Mouse (Mus musculus): ENCODE measurements at regions not wholly inside any gene's neighbourhood (a gene's known extent, or its start where the extent isn't known, plus 50 kb on each side); places are given as distances from the start of the nearest gene placed in this dataset.
A peak's percentile ranks its signal among the peaks of the same experiment; 100 is the strongest.

- H3K4me3 ChIP-seq (ENCODE audit: low read depth, low read length): no peak overlapping the region
- no peak overlapping the region for H3K27ac ChIP-seq (ENCODE audit: low read depth, low read length)
- H3K9me3 ChIP-seq (ENCODE audit: control insufficient read depth, low read length): no peaks in the 10 kb centered on the region
- no peaks in the 10 kb centered on the region for H3K4me1 ChIP-seq (ENCODE audit: control insufficient read depth, insufficient read depth, low read length)
- WGBS: 55% methylated on average over 13 of the region's 13 CpGs
- DNase-seq (ENCODE audit: low spot score) (peak; percentile 64), ATAC-seq (ENCODE audit: insufficient read depth, low FRiP score, low TSS enrichment) (no peak)
- no peaks in the 10 kb centered on the region for H3K36me3 ChIP-seq (ENCODE audit: control insufficient read depth, insufficient read depth, low read length)
- H3K4me2 ChIP-seq (ENCODE audit: low read depth): no peak overlapping the region
- H3K9ac ChIP-seq (ENCODE audit: low read length): no peak overlapping the region
- no peaks in the 10 kb centered on the region for H3K27me3 ChIP-seq (ENCODE audit: control insufficient read depth, insufficient read depth, low read length)
These were observed 413.7 kb downstream of the Rps24 start for GRCm38 (mm10) chr14:24900501-24901179.

- no peaks in the 10 kb centered on the region for H3K36me3 ChIP-seq (ENCODE audit: control insufficient read depth, insufficient read depth, low read length)
- H3K27ac ChIP-seq (ENCODE audit: low read depth, low read length): no peak overlapping the region
- H3K9ac ChIP-seq (ENCODE audit: low read length): no peak overlapping the region
- no peak overlapping the region for H3K4me2 ChIP-seq (ENCODE audit: low read depth)
- ATAC-seq (ENCODE audit: insufficient read depth, low FRiP score, low TSS enrichment): no peak
- DNase-seq (ENCODE audit: low spot score): no peak
- no peaks in the 10 kb centered on the region for H3K27me3 ChIP-seq (ENCODE audit: control insufficient read depth, insufficient read depth, low read length)
- H3K9me3 ChIP-seq (ENCODE audit: control insufficient read depth, low read length): no peaks in the 10 kb centered on the region
- H3K4me3 ChIP-seq (ENCODE audit: low read depth, low read length): no peak overlapping the region
- WGBS: 59% methylated on average over 7 of the region's 7 CpGs
- no peaks in the 10 kb centered on the region for H3K4me1 ChIP-seq (ENCODE audit: control insufficient read depth, insufficient read depth, low read length)
These were observed 414.8 kb downstream of the Rps24 start for GRCm38 (mm10) chr14:24901726-24902125.

- Histone ChIP-seq H3K9me3 (ENCODE audit: control insufficient read depth, low read length) (no peaks in the 10 kb centered on the region), H3K27ac (ENCODE audit: low read depth, low read length) (no peak overlapping the region), H3K9ac (ENCODE audit: low read length) (no peak overlapping the region), H3K36me3 (ENCODE audit: control insufficient read depth, insufficient read depth, low read length) (no peaks in the 10 kb centered on the region), H3K4me1 (ENCODE audit: control insufficient read depth, insufficient read depth, low read length) (no peaks in the 10 kb centered on the region), H3K27me3 (ENCODE audit: control insufficient read depth, insufficient read depth, low read length) (no peaks in the 10 kb centered on the region), H3K4me3 (ENCODE audit: low read depth, low read length) (no peak overlapping the region), H3K4me2 (ENCODE audit: low read depth) (no peak overlapping the region)
- 10% methylated on average over 3 of the region's 4 CpGs for WGBS
- no peak for ATAC-seq (ENCODE audit: insufficient read depth, low FRiP score, low TSS enrichment)
- no peak for DNase-seq (ENCODE audit: low spot score)
These were observed 415.9 kb downstream of the Rps24 start for GRCm38 (mm10) chr14:24902870-24903269.

DNA sequence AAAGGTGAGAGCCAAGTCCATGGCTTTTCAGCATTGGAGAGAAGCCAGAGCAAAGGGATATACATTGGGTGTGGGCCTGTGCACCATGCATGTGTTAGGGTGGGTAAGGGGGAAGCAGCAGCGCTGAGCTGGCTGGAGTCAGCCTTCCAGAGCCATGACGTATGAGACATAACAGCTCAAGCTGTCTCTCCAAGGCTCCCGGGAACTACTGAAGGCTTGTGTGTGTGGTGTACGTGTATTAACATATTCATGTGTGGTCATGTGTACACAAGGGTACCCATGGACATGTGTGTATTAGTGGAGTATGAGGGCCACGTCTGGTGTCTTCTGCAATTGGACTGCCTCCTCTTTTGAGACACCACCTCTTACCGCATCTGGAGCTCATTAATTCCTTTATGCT, 417.8 kb downstream of the Rps24 start:
- Histone ChIP-seq H3K4me3 (ENCODE audit: low read depth, low read length) (no peak overlapping the region), H3K27me3 (ENCODE audit: control insufficient read depth, insufficient read depth, low read length) (no peaks in the 10 kb centered on the region), H3K4me2 (ENCODE audit: low read depth) (no peak overlapping the region), H3K9ac (ENCODE audit: low read length) (no peak overlapping the region), H3K4me1 (ENCODE audit: control insufficient read depth, insufficient read depth, low read length) (no peaks in the 10 kb centered on the region), H3K36me3 (ENCODE audit: control insufficient read depth, insufficient read depth, low read length) (no peaks in the 10 kb centered on the region), H3K9me3 (ENCODE audit: control insufficient read depth, low read length) (no peaks in the 10 kb centered on the region), H3K27ac (ENCODE audit: low read depth, low read length) (no peak overlapping the region)
- DNase-seq (ENCODE audit: low spot score) (no peak), ATAC-seq (ENCODE audit: insufficient read depth, low FRiP score, low TSS enrichment) (no peak)
- 85% methylated on average over 6 of the region's 6 CpGs for WGBS

DNA sequence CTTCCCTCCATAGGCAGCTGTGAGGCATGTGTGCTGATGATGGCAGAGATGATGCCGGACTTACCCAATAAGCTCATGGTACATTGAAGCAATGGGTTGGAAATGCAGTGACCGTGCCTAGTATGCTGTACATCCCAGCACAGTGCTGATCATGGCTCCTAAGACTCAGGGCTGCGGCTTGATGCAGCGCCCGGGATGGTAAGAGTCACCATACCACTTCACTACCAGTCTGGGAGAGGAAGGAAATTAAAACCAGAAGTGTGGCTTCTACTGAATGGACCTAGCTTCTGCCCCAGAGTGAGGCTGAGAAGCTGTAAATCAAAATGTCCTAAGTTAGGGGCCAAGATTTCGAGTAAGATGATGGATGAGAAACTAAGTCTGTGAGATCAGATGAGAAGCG, 420.0 kb downstream of the Rps24 start:
- WGBS: 75% methylated on average over 7 of the region's 7 CpGs
- no peak overlapping the region for H3K4me2 ChIP-seq (ENCODE audit: low read depth)
- DNase-seq (ENCODE audit: low spot score) (no peak), ATAC-seq (ENCODE audit: insufficient read depth, low FRiP score, low TSS enrichment) (no peak)
- no peaks in the 10 kb centered on the region for H3K36me3 ChIP-seq (ENCODE audit: control insufficient read depth, insufficient read depth, low read length)
- no peaks in the 10 kb centered on the region for H3K4me1 ChIP-seq (ENCODE audit: control insufficient read depth, insufficient read depth, low read length)
- no peaks in the 10 kb centered on the region for H3K27me3 ChIP-seq (ENCODE audit: control insufficient read depth, insufficient read depth, low read length)
- no peak overlapping the region for H3K27ac ChIP-seq (ENCODE audit: low read depth, low read length)
- H3K4me3 ChIP-seq (ENCODE audit: low read depth, low read length): no peak overlapping the region
- H3K9me3 ChIP-seq (ENCODE audit: control insufficient read depth, low read length): no peaks in the 10 kb centered on the region
- no peak overlapping the region for H3K9ac ChIP-seq (ENCODE audit: low read length)

GRCm38 (mm10) chr14:24908377-24908776, 421.5 kb downstream of the Rps24 start:
- H3K9me3 ChIP-seq (ENCODE audit: control insufficient read depth, low read length): no peaks in the 10 kb centered on the region
- H3K27me3 ChIP-seq (ENCODE audit: control insufficient read depth, insufficient read depth, low read length): no peaks in the 10 kb centered on the region
- no peaks in the 10 kb centered on the region for H3K36me3 ChIP-seq (ENCODE audit: control insufficient read depth, insufficient read depth, low read length)
- no peak for DNase-seq (ENCODE audit: low spot score)
- WGBS: 92% methylated on average over 4 of the region's 4 CpGs
- no peak overlapping the region for H3K9ac ChIP-seq (ENCODE audit: low read length)
- no peak overlapping the region for H3K4me2 ChIP-seq (ENCODE audit: low read depth)
- H3K4me3 ChIP-seq (ENCODE audit: low read depth, low read length): no peak overlapping the region
- no peaks in the 10 kb centered on the region for H3K4me1 ChIP-seq (ENCODE audit: control insufficient read depth, insufficient read depth, low read length)
- no peak for ATAC-seq (ENCODE audit: insufficient read depth, low FRiP score, low TSS enrichment)
- H3K27ac ChIP-seq (ENCODE audit: low read depth, low read length): no peak overlapping the region

GRCm38 (mm10) chr14:24911621-24912020, 424.7 kb downstream of the Rps24 start:
- no peaks in the 10 kb centered on the region for H3K4me1 ChIP-seq (ENCODE audit: control insufficient read depth, insufficient read depth, low read length)
- WGBS: 91% methylated on average over 6 of the region's 6 CpGs
- ATAC-seq (ENCODE audit: insufficient read depth, low FRiP score, low TSS enrichment) (no peak), DNase-seq (ENCODE audit: low spot score) (no peak)
- no peak overlapping the region for H3K27ac ChIP-seq (ENCODE audit: low read depth, low read length)
- no peaks in the 10 kb centered on the region for H3K9me3 ChIP-seq (ENCODE audit: control insufficient read depth, low read length)
- H3K9ac ChIP-seq (ENCODE audit: low read length): no peak overlapping the region
- no peaks in the 10 kb centered on the region for H3K36me3 ChIP-seq (ENCODE audit: control insufficient read depth, insufficient read depth, low read length)
- no peak overlapping the region for H3K4me3 ChIP-seq (ENCODE audit: low read depth, low read length)
- no peaks in the 10 kb centered on the region for H3K27me3 ChIP-seq (ENCODE audit: control insufficient read depth, insufficient read depth, low read length)
- no peak overlapping the region for H3K4me2 ChIP-seq (ENCODE audit: low read depth)

DNA sequence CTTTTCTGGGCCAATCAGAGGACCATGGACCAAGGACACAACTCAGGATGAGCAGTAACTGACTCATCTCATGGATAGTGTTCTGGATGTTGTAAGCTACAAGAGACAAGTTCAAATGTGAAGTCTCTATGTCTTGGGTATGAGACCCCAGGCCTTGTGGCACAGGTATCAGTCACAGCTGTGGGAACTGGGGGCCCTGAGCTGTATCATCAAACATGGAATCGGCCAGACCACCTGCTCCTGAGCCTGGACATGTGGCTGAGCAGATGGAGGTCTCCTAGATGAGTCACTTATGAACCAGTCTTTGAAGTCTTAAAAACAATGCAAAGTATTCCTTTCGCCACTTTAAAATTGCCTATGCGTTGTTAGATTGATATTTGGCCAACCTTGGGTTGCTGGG, 432.1 kb downstream of the Rps24 start:
- H3K4me1 ChIP-seq (ENCODE audit: control insufficient read depth, insufficient read depth, low read length): no peaks in the 10 kb centered on the region
- 91% methylated on average over 3 of the region's 3 CpGs for WGBS
- H3K4me2 ChIP-seq (ENCODE audit: low read depth): no peak overlapping the region
- no peak overlapping the region for H3K27ac ChIP-seq (ENCODE audit: low read depth, low read length)
- no peak for ATAC-seq (ENCODE audit: insufficient read depth, low FRiP score, low TSS enrichment)
- H3K9ac ChIP-seq (ENCODE audit: low read length): no peak overlapping the region
- no peak overlapping the region for H3K4me3 ChIP-seq (ENCODE audit: low read depth, low read length)
- no peaks in the 10 kb centered on the region for H3K27me3 ChIP-seq (ENCODE audit: control insufficient read depth, insufficient read depth, low read length)
- H3K36me3 ChIP-seq (ENCODE audit: control insufficient read depth, insufficient read depth, low read length): no peaks in the 10 kb centered on the region
- DNase-seq (ENCODE audit: low spot score): no peak
- no peaks in the 10 kb centered on the region for H3K9me3 ChIP-seq (ENCODE audit: control insufficient read depth, low read length)

- Histone ChIP-seq H3K27ac (ENCODE audit: low read depth, low read length) (no peak overlapping the region), H3K9me3 (ENCODE audit: control insufficient read depth, low read length) (no peaks in the 10 kb centered on the region), H3K36me3 (ENCODE audit: control insufficient read depth, insufficient read depth, low read length) (no peaks in the 10 kb centered on the region), H3K4me1 (ENCODE audit: control insufficient read depth, insufficient read depth, low read length) (peaks cover 13% of the 10 kb centered on the region), H3K4me3 (ENCODE audit: low read depth, low read length) (no peak overlapping the region), H3K9ac (ENCODE audit: low read length) (no peak overlapping the region), H3K4me2 (ENCODE audit: low read depth) (no peak overlapping the region), H3K27me3 (ENCODE audit: control insufficient read depth, insufficient read depth, low read length) (no peaks in the 10 kb centered on the region)
- ATAC-seq (ENCODE audit: insufficient read depth, low FRiP score, low TSS enrichment) (no peak), DNase-seq (ENCODE audit: low spot score) (no peak)
- 63% methylated on average over 10 of the region's 10 CpGs for WGBS
These were observed 435.1 kb downstream of the Rps24 start for GRCm38 (mm10) chr14:24922006-24922405.

Measured in neural tube, embryonic 11.5 days (tissue).